Mouse (Mus musculus): ENCODE results near the gene 4930402F06Rik.

GRCm38 (mm10) chr2:35419243-35419642, 22.3 kb upstream of the 4930402F06Rik start:
- TF ChIP-seq CHD2 (IDR thresholded peaks at IDR 0.05; ENCODE audit: low read depth, low read length) = no peak
- TF ChIP-seq ZC3H11A (IDR thresholded peaks at IDR 0.05; ENCODE audit: borderline replicate concordance, low read depth, low read length) = no peak

Data from ES-E14 (cell line).